ENCODE assay signal across 10 mouse cellular contexts in the genomic region with DNA sequence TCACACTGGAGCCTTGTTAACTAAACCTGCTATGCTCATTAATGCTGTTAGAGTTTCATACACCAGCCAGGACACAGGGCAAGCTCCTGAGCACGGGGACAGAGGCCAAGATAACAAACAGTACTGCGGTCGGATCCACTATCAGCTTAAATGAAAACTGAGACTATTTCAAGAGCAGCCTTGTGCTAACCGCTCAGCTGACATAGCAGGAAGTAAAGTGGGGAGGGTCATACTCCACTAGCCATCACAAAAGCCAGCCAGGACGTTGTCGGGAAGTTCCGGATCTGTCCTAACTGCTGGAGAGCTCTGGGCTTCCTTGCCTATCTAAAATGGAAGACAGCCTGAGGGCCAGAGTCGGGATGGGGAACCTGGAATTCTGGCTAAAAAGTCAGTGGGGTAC. TPM values are rescaled to one million over a fixed set of nuclear protein-coding genes. Genes with fewer than 3 reads are reported as not detected.
DNase-seq lines count a peak whose midpoint lies in the region; ATAC-seq lines count a peak whose summit lies in the region.
"Had no signal": no experiment of that assay in that cellular context is flagged by ENCODE, and none has a peak within 500 bp of the region (broad histone marks: within the 10 kb centered on the region; RNA-seq: fewer than 3 reads in every experiment).

No protein-coding gene starts in this region.

- H3K9me3 ChIP-seq in embryonic facial prominence, embryonic 12.5 days = no peaks in the 10 kb centered on the region
- no peaks in the 10 kb centered on the region for H3K9me3 ChIP-seq in heart, embryonic 11.5 days (replicated peaks; ENCODE audit: control insufficient read depth, low read length)
- H3K9me3 ChIP-seq in kidney, embryonic 15.5 days (replicated peaks) = no peaks in the 10 kb centered on the region
- no peaks in the 10 kb centered on the region for H3K9me3 ChIP-seq in megakaryocyte, embryonic 14.5 days

- no peaks in the 10 kb centered on the region for H3K36me3 ChIP-seq in embryonic facial prominence, embryonic 12.5 days
- no peaks in the 10 kb centered on the region for H3K36me3 ChIP-seq in heart, embryonic 11.5 days (ENCODE audit: control insufficient read depth, insufficient read depth, low read length)
- no peaks in the 10 kb centered on the region for H3K36me3 ChIP-seq in kidney, embryonic 15.5 days
- H3K36me3 ChIP-seq in megakaryocyte, embryonic 14.5 days (replicated peaks; ENCODE audit: low read length) = no peaks in the 10 kb centered on the region

- H3K27ac ChIP-seq in embryonic facial prominence, embryonic 12.5 days = no peak overlapping the region
- peak overlapping the region; percentile 99 for H3K27ac ChIP-seq in heart, embryonic 11.5 days (ENCODE audit: low read depth, low read length)
- no peak overlapping the region for H3K27ac ChIP-seq in kidney, embryonic 15.5 days

- H3K4me1 ChIP-seq in embryonic facial prominence, embryonic 12.5 days = peaks cover 20% of the 10 kb centered on the region; the same call in 1 of the 2 replicates
- peaks cover 19% of the 10 kb centered on the region for H3K4me1 ChIP-seq in heart, embryonic 11.5 days (ENCODE audit: control insufficient read depth, insufficient read depth, low read length)
- H3K4me1 ChIP-seq in kidney, embryonic 15.5 days = peaks cover 28% of the 10 kb centered on the region
- H3K4me1 ChIP-seq in megakaryocyte, embryonic 14.5 days = peaks cover 49% of the 10 kb centered on the region

- no peak for ATAC-seq in embryonic facial prominence, embryonic 12.5 days (ENCODE audit: insufficient number of reproducible peaks, insufficient read depth, low FRiP score, low TSS enrichment)
- no peak for ATAC-seq in heart, embryonic 11.5 days (replicated peaks; ENCODE audit: insufficient number of reproducible peaks, low FRiP score, low TSS enrichment)
- ATAC-seq in kidney, embryonic 15.5 days (replicated peaks; ENCODE audit: low FRiP score) = peak; percentile 22
- ATAC-seq: Patski had no signal

- 13% methylated on average over 8 of the region's 8 CpGs for WGBS in embryonic facial prominence, embryonic 12.5 days
- WGBS in heart, embryonic 11.5 days (ENCODE audit: insufficient replicate concordance) = 8% methylated on average over 8 of the region's 8 CpGs
- WGBS in kidney, embryonic 15.5 days = 15% methylated on average over 8 of the region's 8 CpGs

- 0 out of 2 replicates have a peak overlapping the region, but pooled peaks have one; percentile 4 for H3K4me2 ChIP-seq in embryonic facial prominence, embryonic 12.5 days (replicated peaks)
- H3K4me2 ChIP-seq in heart, embryonic 11.5 days = peak overlapping the region; percentile 65
- peak overlapping the region; percentile 29 for H3K4me2 ChIP-seq in kidney, embryonic 15.5 days

- H3K4me3 ChIP-seq in embryonic facial prominence, embryonic 12.5 days = no peak overlapping the region
- H3K4me3 ChIP-seq in heart, embryonic 11.5 days (ENCODE audit: low read depth, low read length) = peak overlapping the region; percentile 69
- no peak overlapping the region for H3K4me3 ChIP-seq in kidney, embryonic 15.5 days (replicated peaks)
- peak overlapping the region; percentile 81 for H3K4me3 ChIP-seq in megakaryocyte, embryonic 14.5 days (replicated peaks)

- peaks cover 20% of the 10 kb centered on the region; the same call in 1 of the 2 replicates for H3K27me3 ChIP-seq in embryonic facial prominence, embryonic 12.5 days
- no peaks in the 10 kb centered on the region for H3K27me3 ChIP-seq in heart, embryonic 11.5 days (ENCODE audit: control insufficient read depth, insufficient read depth, low read length)
- H3K27me3 ChIP-seq in kidney, embryonic 15.5 days = peaks cover 42% of the 10 kb centered on the region
- peaks cover 51% of the 10 kb centered on the region for H3K27me3 ChIP-seq in megakaryocyte, embryonic 14.5 days (replicated peaks)
- H3K27me3 ChIP-seq: Patski had no signal

- no peak overlapping the region for H3K9ac ChIP-seq in embryonic facial prominence, embryonic 12.5 days
- H3K9ac ChIP-seq in heart, embryonic 11.5 days (ENCODE audit: low read depth, low read length) = peak overlapping the region; percentile 96
- H3K9ac ChIP-seq in kidney, embryonic 15.5 days = no peak overlapping the region

- DNase-seq in neural tube, embryonic 10.5 days (ENCODE audit: extremely low spot score, low spot score) = no peak
- no peak for DNase-seq in retina, postnatal 1 day
- no peak for DNase-seq in left cerebral cortex, adult 18-20 months (ENCODE audit: low spot score in 2 of 2)
- DNase-seq: cerebellum, adult 11 months had no signal

RNA-seq across cellular contexts. Expression of a gene that starts 4.2 kb away (rescaled TPM):
- 10.1 and 13.1 TPM in 2 replicates for polyA plus RNA-seq in embryonic facial prominence, embryonic 12.5 days (2016; fragmentation: Nextera tagmentation; extraction: Ambion mirVana)
- 165 and 210 TPM in 2 replicates for polyA plus RNA-seq in heart, embryonic 11.5 days (2014; fragmentation: Nextera tagmentation; extraction: Ambion mirVana)
- polyA plus RNA-seq in kidney, embryonic 15.5 days (2015; fragmentation: Nextera tagmentation; extraction: Ambion mirVana) = 11.3 and 12.4 TPM in 2 replicates
- polyA plus RNA-seq in megakaryocyte, embryonic 14.5 days (2012; ENCODE audit: insufficient read depth, low replicate concordance) = not detected in 2 replicates
- total RNA-seq in left cerebral cortex, adult 18-20 months (2021) = 1 to 10 TPM; 2.1 to 3.7 TPM
- total RNA-seq: monocyte, adult 5-6 weeks had no signal

RNA-seq across cellular contexts. Expression of a gene that starts 51.7 kb away (rescaled TPM):
- polyA plus RNA-seq in embryonic facial prominence, embryonic 12.5 days (2016; fragmentation: Nextera tagmentation; extraction: Ambion mirVana) = 367 and 370 TPM in 2 replicates
- polyA plus RNA-seq in heart, embryonic 11.5 days (2014; fragmentation: Nextera tagmentation; extraction: Ambion mirVana) = 158 TPM in 2 replicates
- polyA plus RNA-seq in kidney, embryonic 15.5 days (2015; fragmentation: Nextera tagmentation; extraction: Ambion mirVana) = 301 and 315 TPM in 2 replicates
- 205 and 764 TPM in 2 replicates for polyA plus RNA-seq in megakaryocyte, embryonic 14.5 days (2012; ENCODE audit: insufficient read depth, low replicate concordance)
- 100 to 1,000 TPM; 116 to 121 TPM for total RNA-seq in left cerebral cortex, adult 18-20 months (2021)

RNA-seq across cellular contexts. Expression of a gene that starts 51.8 kb away (rescaled TPM):
- polyA plus RNA-seq in embryonic facial prominence, embryonic 12.5 days (2016; fragmentation: Nextera tagmentation; extraction: Ambion mirVana) = 29.4 and 33.0 TPM in 2 replicates
- 46.2 and 49.0 TPM in 2 replicates for polyA plus RNA-seq in heart, embryonic 11.5 days (2014; fragmentation: Nextera tagmentation; extraction: Ambion mirVana)
- 30.9 and 31.1 TPM in 2 replicates for polyA plus RNA-seq in kidney, embryonic 15.5 days (2015; fragmentation: Nextera tagmentation; extraction: Ambion mirVana)
- 5.3 TPM in 1 of 2 replicates, not detected in the other for polyA plus RNA-seq in megakaryocyte, embryonic 14.5 days (2012; ENCODE audit: insufficient read depth, low replicate concordance)
- total RNA-seq in left cerebral cortex, adult 18-20 months (2021) = 10 to 100 TPM; 74.9 to 82.4 TPM

Comparison
In these comparisons a context has a peak if more than half of its experiments do, and no peak if none do; other contexts are left out.
1. H3K4me2 ChIP-seq: peak in every context shown above with its lines; median percentile 65 in heart, embryonic 11.5 days; 29 in kidney, embryonic 15.5 days; 4 in embryonic facial prominence, embryonic 12.5 days.
2. H3K4me3 ChIP-seq: peak in heart, embryonic 11.5 days (single experiment) and megakaryocyte, embryonic 14.5 days (single experiment); none in embryonic facial prominence, embryonic 12.5 days (single experiment) and kidney, embryonic 15.5 days (single experiment).
3. RNA of a gene that starts 4.2 kb away (polyA plus RNA-seq): 165 to 210 TPM in heart, embryonic 11.5 days; 10.1 to 13.1 TPM in embryonic facial prominence, embryonic 12.5 days, 11.3 to 12.4 TPM in kidney, embryonic 15.5 days and not detected in megakaryocyte, embryonic 14.5 days; every median in the first group is over 10 times any median in the second.